Mouse (Mus musculus) forebrain, embryonic 16.5 days (tissue): Measurements from ENCODE around the gene Tefm. TPM values are rescaled to one million over a fixed set of nuclear protein-coding genes. Genes with fewer than 3 reads are reported as not detected.

ENCODE experiments used
- ATAC-seq: fragments of 200-750 bp; cut with Nextera tagmentation; 2 replicates; pipeline ENCODE4 v1.8.0; 2017; ENCODE audit warnings: mild to moderate bottlenecking, moderate library complexity
- H3K27ac ChIP-seq: fragments of 300-500 bp; sonication (generic); 2 replicates; pipeline ENCODE4 v1.5.1; 2014; ENCODE audit warnings: low read length, control low read depth
- H3K27me3 ChIP-seq: fragments of 300-500 bp; sonication (generic); replicated peaks from 2 replicates; pipeline ENCODE4 v1.6.1; 2014; ENCODE audit warnings: low read length; ENCODE audit not compliant: control insufficient read depth, insufficient read depth
- H3K36me3 ChIP-seq: fragments of 300-500 bp; sonication (generic); 2 replicates; pipeline ENCODE4 v1.6.1; 2014; ENCODE audit not compliant: control insufficient read depth, insufficient read depth
- H3K4me1 ChIP-seq: fragments of 300-500 bp; sonication (generic); replicated peaks from 2 replicates; pipeline ENCODE4 v1.6.1; 2014; ENCODE audit warnings: low read length; ENCODE audit not compliant: control insufficient read depth, insufficient read depth
- H3K4me2 ChIP-seq: fragments of 300-500 bp; sonication (generic); 2 replicates; pipeline ENCODE4 v1.6.1; 2014; ENCODE audit warnings: mild to moderate bottlenecking, low read length, control low read depth
- H3K4me3 ChIP-seq: fragments of 300-500 bp; sonication (generic); replicated peaks from 2 replicates; pipeline ENCODE4 v1.5.1; 2014; ENCODE audit warnings: mild to moderate bottlenecking, low read length, control low read depth
- H3K9ac ChIP-seq: fragments of 300-500 bp; sonication (generic); replicated peaks from 2 replicates; pipeline ENCODE4 v1.6.1; 2014; ENCODE audit warnings: low read depth, low read length, control low read depth
- H3K9me3 ChIP-seq: fragments of 300-500 bp; sonication (generic); 2 replicates; pipeline ENCODE4 v1.6.1; 2016; ENCODE audit warnings: low read length; ENCODE audit not compliant: control insufficient read depth
- WGBS: fragments of 180-500 bp; shearing (Covaris S2); extraction: QIAGEN DNeasy Blood & Tissue Kit; methylation state at CpG from one replicate; pipeline ENCODE4 v1.1.7; 2014; 5-methylcytosine and 5-hydroxymethylcytosine counted together
- polyA plus RNA-seq: library from polyadenylated mRNA; unstranded; fragments of >200 nt; fragmentation: Nextera tagmentation; extraction: Ambion mirVana; gene quantifications from 2 replicates; pipeline ENCODE4 v1.2.1, GENCODE M21; 2015

The Tefm gene
- polyA plus RNA-seq, 1 experiment from 2014 or later = 24.9 TPM

GRCm38 (mm10) chr11:80163362-80164116, 21.6 kb upstream of the Tefm start:
- Histone ChIP-seq H3K4me2 (no peak overlapping the region), H3K9me3 (no peaks in the 10 kb centered on the region), H3K27me3 (no peaks in the 10 kb centered on the region), H3K4me1 (no peaks in the 10 kb centered on the region), H3K4me3 (no peak overlapping the region), H3K9ac (no peak overlapping the region), H3K27ac (no peak overlapping the region), H3K36me3 (no peaks in the 10 kb centered on the region)
- 73% methylated on average over 7 of the region's 7 CpGs for WGBS
- ATAC-seq = no peak

GRCm38 (mm10) chr11:80161041-80161440, 19.1 kb upstream of the Tefm start:
- no peak overlapping the region for H3K9ac ChIP-seq
- WGBS = 92% methylated on average over 4 of the region's 4 CpGs
- no peak overlapping the region for H3K27ac ChIP-seq
- H3K4me3 ChIP-seq = no peak overlapping the region
- no peaks in the 10 kb centered on the region for H3K4me1 ChIP-seq
- 0 out of 2 replicates have a peak, but pooled peaks cover 5% of the 10 kb centered on the region for H3K27me3 ChIP-seq
- H3K9me3 ChIP-seq = no peaks in the 10 kb centered on the region
- ATAC-seq = no peak
- no peak overlapping the region for H3K4me2 ChIP-seq
- no peaks in the 10 kb centered on the region for H3K36me3 ChIP-seq

GRCm38 (mm10) chr11:80159018-80159417, 17.0 kb upstream of the Tefm start:
- no peak for ATAC-seq
- Histone ChIP-seq H3K27ac (no peak overlapping the region), H3K9me3 (0 out of 2 replicates have a peak, but pooled peaks cover 2% of the 10 kb centered on the region), H3K4me3 (no peak overlapping the region), H3K9ac (no peak overlapping the region), H3K4me2 (no peak overlapping the region), H3K4me1 (peaks cover 4% of the 10 kb centered on the region), H3K36me3 (no peaks in the 10 kb centered on the region), H3K27me3 (peaks cover 25% of the 10 kb centered on the region)
- WGBS = 83% methylated on average over 7 of the region's 7 CpGs

GRCm38 (mm10) chr11:80156841-80157240, 14.9 kb upstream of the Tefm start:
- H3K36me3 ChIP-seq = no peaks in the 10 kb centered on the region
- no peak overlapping the region for H3K9ac ChIP-seq
- no peak overlapping the region for H3K4me2 ChIP-seq
- H3K9me3 ChIP-seq = 0 out of 2 replicates have a peak, but pooled peaks cover 2% of the 10 kb centered on the region
- H3K4me3 ChIP-seq = no peak overlapping the region
- H3K4me1 ChIP-seq = peaks cover 7% of the 10 kb centered on the region
- no peak overlapping the region for H3K27ac ChIP-seq
- H3K27me3 ChIP-seq = peaks cover 39% of the 10 kb centered on the region
- ATAC-seq = no peak
- 86% methylated on average over 4 of the region's 4 CpGs for WGBS

- Histone ChIP-seq H3K9me3 (0 out of 2 replicates have a peak, but pooled peaks cover 2% of the 10 kb centered on the region), H3K36me3 (no peaks in the 10 kb centered on the region), H3K4me1 (peaks cover 7% of the 10 kb centered on the region), H3K27ac (no peak overlapping the region), H3K4me3 (no peak overlapping the region), H3K27me3 (peaks cover 39% of the 10 kb centered on the region), H3K4me2 (no peak overlapping the region), H3K9ac (no peak overlapping the region)
- ATAC-seq = no peak
- 90% methylated on average over 4 of the region's 4 CpGs for WGBS
Observed at GRCm38 (mm10) chr11:80155961-80156360, 14.0 kb upstream of the Tefm start.

- WGBS = 90% methylated on average over 8 of the region's 8 CpGs
- no peaks in the 10 kb centered on the region for H3K36me3 ChIP-seq
- no peak overlapping the region for H3K4me2 ChIP-seq
- H3K4me1 ChIP-seq = peaks cover 7% of the 10 kb centered on the region
- no peak overlapping the region for H3K4me3 ChIP-seq
- peaks cover 39% of the 10 kb centered on the region for H3K27me3 ChIP-seq
- 0 out of 2 replicates have a peak, but pooled peaks cover 2% of the 10 kb centered on the region for H3K9me3 ChIP-seq
- no peak overlapping the region for H3K27ac ChIP-seq
- no peak overlapping the region for H3K9ac ChIP-seq
- ATAC-seq = no peak
Observed at GRCm38 (mm10) chr11:80155541-80155940, 13.6 kb upstream of the Tefm start.

GRCm38 (mm10) chr11:80154501-80154900, 12.5 kb upstream of the Tefm start:
- Histone ChIP-seq H3K4me2 (peak overlapping the region; percentile 65), H3K9me3 (0 out of 2 replicates have a peak, but pooled peaks cover 2% of the 10 kb centered on the region), H3K4me3 (peak overlapping the region; percentile 46), H3K9ac (peak overlapping the region; percentile 55), H3K36me3 (no peaks in the 10 kb centered on the region), H3K27ac (no peak overlapping the region), H3K4me1 (peaks cover 7% of the 10 kb centered on the region), H3K27me3 (peaks cover 39% of the 10 kb centered on the region)
- no peak for ATAC-seq
- WGBS = 28% methylated on average over 25 of the region's 25 CpGs

- 1% methylated on average over 47 of the region's 47 CpGs for WGBS
- peak; percentile 63; the same call in 1 of the 2 replicates for ATAC-seq
- peak within 1 kb of the TSS; percentile 55 for H3K9ac ChIP-seq
- 0 out of 2 replicates have a peak, but pooled peaks cover 2% of the 10 kb centered on the region for H3K9me3 ChIP-seq
- peak within 1 kb of the TSS; percentile 65 for H3K4me2 ChIP-seq
- H3K36me3 ChIP-seq = no peaks in the 10 kb centered on the region
- H3K4me3 ChIP-seq = peak within 1 kb of the TSS; percentile 46
- H3K27me3 ChIP-seq = peaks cover 39% of the 10 kb centered on the region
- H3K27ac ChIP-seq = no peak within 1 kb of the TSS
- peaks cover 7% of the 10 kb centered on the region for H3K4me1 ChIP-seq
Observed at GRCm38 (mm10) chr11:80153857-80154495, 12.0 kb upstream of the Tefm start, which contains the start of gene Adap2. Gene Adap2, plus strand, starts transcription at chr11:80154105.

- no peaks in the 10 kb centered on the region for H3K36me3 ChIP-seq
- no peak overlapping the region for H3K4me2 ChIP-seq
- no peak overlapping the region for H3K4me3 ChIP-seq
- WGBS = 83% methylated on average over 8 of the region's 8 CpGs
- no peak overlapping the region for H3K9ac ChIP-seq
- H3K9me3 ChIP-seq = 0 out of 2 replicates have a peak, but pooled peaks cover 2% of the 10 kb centered on the region
- ATAC-seq = no peak
- peaks cover 35% of the 10 kb centered on the region for H3K27me3 ChIP-seq
- H3K27ac ChIP-seq = no peak overlapping the region
- peaks cover 7% of the 10 kb centered on the region for H3K4me1 ChIP-seq
Observed at GRCm38 (mm10) chr11:80152376-80152775, 10.4 kb upstream of the Tefm start.
